Mouse (Mus musculus): ENCODE measurements around the gene Txn1. TPM values are rescaled to one million over a fixed set of nuclear protein-coding genes. Genes with fewer than 3 reads are reported as not detected.
A peak's percentile ranks its signal among the peaks of the same experiment; 100 is the strongest.

Gene Txn1
- polyA plus RNA-seq, 1 experiment from 2014 or later = 575 TPM

DNA sequence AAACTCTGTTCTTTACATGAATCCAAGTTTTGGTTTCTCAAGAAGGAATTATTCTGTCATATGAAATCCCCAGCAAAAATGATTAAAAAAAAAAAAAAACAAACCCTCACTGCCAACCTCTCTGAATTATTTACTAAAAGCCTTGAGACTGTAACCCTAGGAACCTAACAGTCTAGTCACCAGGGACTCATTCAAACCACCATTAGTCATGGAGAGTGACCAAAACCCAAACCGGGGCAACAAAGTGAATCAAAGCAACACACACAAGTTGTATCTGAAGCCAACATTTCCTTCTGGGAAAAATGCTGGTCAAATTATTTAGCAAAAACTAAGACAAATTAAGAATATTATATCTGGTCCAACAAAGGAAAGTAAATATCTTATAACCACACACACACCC, 3.3 kb downstream of the Txn1 start:
- H3K27ac ChIP-seq (ENCODE audit: low read depth) = no peak overlapping the region
- no peak for DNase-seq (ENCODE audit: low spot score)
- H3K4me1 ChIP-seq (replicated peaks; ENCODE audit: control insufficient read depth, insufficient read depth, low read length) = peaks cover 20% of the 10 kb centered on the region
- no peaks in the 10 kb centered on the region for H3K27me3 ChIP-seq (replicated peaks; ENCODE audit: control insufficient read depth, insufficient read depth, low read length)
- H3K4me2 ChIP-seq (ENCODE audit: low read length) = no peak overlapping the region
- no peaks in the 10 kb centered on the region for H3K9me3 ChIP-seq (ENCODE audit: control insufficient read depth, low read length)
- no peak overlapping the region for H3K9ac ChIP-seq (ENCODE audit: low read length)
- peaks cover 45% of the 10 kb centered on the region for H3K36me3 ChIP-seq (ENCODE audit: control insufficient read depth, insufficient read depth, low read length)
- 95% methylated on average over 1 of the region's 1 CpGs for WGBS
- no peak overlapping the region for H3K4me3 ChIP-seq (ENCODE audit: low read depth, low read length)
- no peak for ATAC-seq (replicated peaks; ENCODE audit: low FRiP score, low TSS enrichment, low read depth)

DNA sequence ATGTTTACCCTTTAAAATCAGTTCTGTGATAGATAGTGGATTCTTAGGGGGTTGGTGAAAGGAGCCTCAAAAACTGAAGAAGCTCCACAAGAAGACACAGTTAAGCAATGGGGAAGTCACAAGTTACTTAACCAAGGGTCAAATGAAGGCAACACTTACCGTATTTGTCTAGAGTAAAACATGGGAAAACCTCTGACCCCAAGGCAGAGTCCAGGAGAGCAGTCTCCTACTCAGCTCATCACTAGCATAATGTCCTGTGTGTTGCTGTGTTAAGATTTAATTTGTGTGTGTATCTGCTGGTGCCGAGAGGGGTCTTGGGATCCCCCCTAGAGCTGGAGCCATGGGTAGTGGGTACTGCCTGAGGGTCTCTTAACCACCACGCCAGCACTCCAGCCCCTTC, 3.8 kb downstream of the Txn1 start:
- Histone ChIP-seq H3K36me3 (ENCODE audit: control insufficient read depth, insufficient read depth, low read length) (peaks cover 49% of the 10 kb centered on the region), H3K4me2 (ENCODE audit: low read length) (no peak overlapping the region), H3K4me3 (ENCODE audit: low read depth, low read length) (no peak overlapping the region), H3K27ac (ENCODE audit: low read depth) (no peak overlapping the region), H3K4me1 (replicated peaks; ENCODE audit: control insufficient read depth, insufficient read depth, low read length) (peaks cover 16% of the 10 kb centered on the region), H3K9me3 (ENCODE audit: control insufficient read depth, low read length) (no peaks in the 10 kb centered on the region), H3K9ac (ENCODE audit: low read length) (no peak overlapping the region), H3K27me3 (replicated peaks; ENCODE audit: control insufficient read depth, insufficient read depth, low read length) (no peaks in the 10 kb centered on the region)
- DNase-seq (ENCODE audit: low spot score) (peak; percentile 21), ATAC-seq (replicated peaks; ENCODE audit: low FRiP score, low TSS enrichment, low read depth) (no peak)
- 90% methylated on average over 3 of the region's 3 CpGs for WGBS

GRCm38 (mm10) chr4:57949866-57950265, 6.3 kb downstream of the Txn1 start:
- Histone ChIP-seq H3K36me3 (ENCODE audit: control insufficient read depth, insufficient read depth, low read length) (peaks cover 73% of the 10 kb centered on the region), H3K27ac (ENCODE audit: low read depth) (no peak overlapping the region)

DNA sequence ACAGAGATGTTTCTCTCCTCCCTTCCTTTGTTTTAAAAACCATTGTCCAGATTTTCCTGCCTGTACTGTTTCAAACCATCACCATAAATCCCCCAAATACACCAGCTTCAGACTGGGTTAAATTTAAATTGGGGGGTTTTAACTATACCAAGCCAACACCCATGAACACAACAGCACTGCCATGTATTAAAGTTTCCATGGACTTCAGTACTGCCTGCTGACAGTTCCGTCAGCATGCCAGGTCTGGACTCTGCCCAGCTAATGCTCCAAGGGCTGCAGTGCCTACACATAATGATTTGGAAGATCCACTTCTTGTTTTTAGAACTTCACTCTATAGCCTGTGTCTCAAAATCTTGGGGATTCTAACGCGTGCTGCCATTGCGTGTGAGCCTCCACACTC, 8.7 kb downstream of the Txn1 start:
- no peak overlapping the region for H3K4me2 ChIP-seq (ENCODE audit: low read length)
- ATAC-seq (replicated peaks; ENCODE audit: low FRiP score, low TSS enrichment, low read depth) (no peak), DNase-seq (ENCODE audit: low spot score) (no peak)
- H3K27ac ChIP-seq (ENCODE audit: low read depth) = peak overlapping the region; percentile 6; the same call in 1 of the 2 replicates
- no peaks in the 10 kb centered on the region for H3K27me3 ChIP-seq (replicated peaks; ENCODE audit: control insufficient read depth, insufficient read depth, low read length)
- no peak overlapping the region for H3K4me3 ChIP-seq (ENCODE audit: low read depth, low read length)
- H3K9me3 ChIP-seq (ENCODE audit: control insufficient read depth, low read length) = no peaks in the 10 kb centered on the region
- peaks cover 5% of the 10 kb centered on the region; the same call in 1 of the 2 replicates for H3K4me1 ChIP-seq (replicated peaks; ENCODE audit: control insufficient read depth, insufficient read depth, low read length)
- WGBS = 94% methylated on average over 4 of the region's 4 CpGs
- H3K36me3 ChIP-seq (ENCODE audit: control insufficient read depth, insufficient read depth, low read length) = peaks cover 94% of the 10 kb centered on the region
- H3K9ac ChIP-seq (ENCODE audit: low read length) = no peak overlapping the region

More at GRCm38 (mm10) chr4:57949866-57950265, 6.3 kb downstream of the Txn1 start:
- DNase-seq (ENCODE audit: low spot score) = no peak
- Histone ChIP-seq H3K9ac (ENCODE audit: low read length) (no peak overlapping the region), H3K4me1 (replicated peaks; ENCODE audit: control insufficient read depth, insufficient read depth, low read length) (peaks cover 12% of the 10 kb centered on the region), H3K9me3 (ENCODE audit: control insufficient read depth, low read length) (no peaks in the 10 kb centered on the region), H3K4me3 (ENCODE audit: low read depth, low read length) (no peak overlapping the region), H3K4me2 (ENCODE audit: low read length) (no peak overlapping the region), H3K27me3 (replicated peaks; ENCODE audit: control insufficient read depth, insufficient read depth, low read length) (no peaks in the 10 kb centered on the region)
- 97% methylated on average over 6 of the region's 6 CpGs for WGBS
- ATAC-seq (replicated peaks; ENCODE audit: low FRiP score, low TSS enrichment, low read depth) = no peak

DNA sequence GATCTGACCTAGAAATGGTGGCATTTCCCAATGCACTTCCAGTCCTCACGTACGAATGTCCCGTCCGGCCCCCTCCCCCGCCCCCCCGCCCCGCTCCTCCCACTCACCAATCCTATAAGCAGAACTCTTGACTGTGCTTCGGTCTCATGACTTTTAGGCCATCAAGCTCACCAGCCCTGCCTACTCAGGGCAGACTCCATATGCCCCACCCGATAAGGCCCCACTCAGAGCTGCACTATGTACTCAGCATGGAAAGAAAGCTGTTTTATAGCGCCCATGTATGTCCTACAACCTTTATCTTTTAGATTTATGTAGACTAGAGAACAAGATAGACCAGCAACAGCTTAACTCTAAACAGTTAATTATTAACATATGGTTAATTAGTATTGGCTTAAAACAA, 9.2 kb downstream of the Txn1 start:
- Histone ChIP-seq H3K36me3 (ENCODE audit: control insufficient read depth, insufficient read depth, low read length) (peaks cover 90% of the 10 kb centered on the region), H3K9ac (ENCODE audit: low read length) (no peak overlapping the region)

GRCm38 (mm10) chr4:57942892-57943291, 13.3 kb downstream of the Txn1 start:
- Histone ChIP-seq H3K4me2 (ENCODE audit: low read length) (no peak overlapping the region), H3K27ac (ENCODE audit: low read depth) (no peak overlapping the region), H3K9me3 (ENCODE audit: control insufficient read depth, low read length) (no peaks in the 10 kb centered on the region), H3K4me1 (replicated peaks; ENCODE audit: control insufficient read depth, insufficient read depth, low read length) (peaks cover 5% of the 10 kb centered on the region; the same call in 1 of the 2 replicates), H3K36me3 (ENCODE audit: control insufficient read depth, insufficient read depth, low read length) (peaks cover 49% of the 10 kb centered on the region), H3K9ac (ENCODE audit: low read length) (no peak overlapping the region), H3K27me3 (replicated peaks; ENCODE audit: control insufficient read depth, insufficient read depth, low read length) (no peaks in the 10 kb centered on the region), H3K4me3 (ENCODE audit: low read depth, low read length) (no peak overlapping the region)
- peak; percentile 41 for DNase-seq (ENCODE audit: low spot score)
- no peak for ATAC-seq (replicated peaks; ENCODE audit: low FRiP score, low TSS enrichment, low read depth)
- 89% methylated on average over 2 of the region's 2 CpGs for WGBS

More for the DNA sequence above, 9.2 kb downstream of the Txn1 start:
- 56% methylated on average over 10 of the region's 10 CpGs for WGBS
- ATAC-seq (replicated peaks; ENCODE audit: low FRiP score, low TSS enrichment, low read depth) (peak; percentile 85), DNase-seq (ENCODE audit: low spot score) (no peak)
- Histone ChIP-seq H3K27me3 (replicated peaks; ENCODE audit: control insufficient read depth, insufficient read depth, low read length) (no peaks in the 10 kb centered on the region), H3K27ac (ENCODE audit: low read depth) (peak overlapping the region; percentile 61; the same call in 1 of the 2 replicates), H3K4me2 (ENCODE audit: low read length) (no peak overlapping the region), H3K4me3 (ENCODE audit: low read depth, low read length) (no peak overlapping the region), H3K9me3 (ENCODE audit: control insufficient read depth, low read length) (no peaks in the 10 kb centered on the region), H3K4me1 (replicated peaks; ENCODE audit: control insufficient read depth, insufficient read depth, low read length) (peaks cover 5% of the 10 kb centered on the region; the same call in 1 of the 2 replicates)

- 81% methylated on average over 4 of the region's 4 CpGs for WGBS
- no peaks in the 10 kb centered on the region for H3K9me3 ChIP-seq (ENCODE audit: control insufficient read depth, low read length)
- peak; percentile 18 for DNase-seq (ENCODE audit: low spot score)
- no peak overlapping the region for H3K9ac ChIP-seq (ENCODE audit: low read length)
- H3K4me2 ChIP-seq (ENCODE audit: low read length) = no peak overlapping the region
- H3K4me1 ChIP-seq (replicated peaks; ENCODE audit: control insufficient read depth, insufficient read depth, low read length) = no peaks in the 10 kb centered on the region
- no peak overlapping the region for H3K27ac ChIP-seq (ENCODE audit: low read depth)
- no peaks in the 10 kb centered on the region for H3K27me3 ChIP-seq (replicated peaks; ENCODE audit: control insufficient read depth, insufficient read depth, low read length)
- ATAC-seq (replicated peaks; ENCODE audit: low FRiP score, low TSS enrichment, low read depth) = no peak
- H3K36me3 ChIP-seq (ENCODE audit: control insufficient read depth, insufficient read depth, low read length) = peaks cover 29% of the 10 kb centered on the region
- H3K4me3 ChIP-seq (ENCODE audit: low read depth, low read length) = no peak overlapping the region
Observed at GRCm38 (mm10) chr4:57940631-57941030, 15.6 kb downstream of the Txn1 start.

DNA sequence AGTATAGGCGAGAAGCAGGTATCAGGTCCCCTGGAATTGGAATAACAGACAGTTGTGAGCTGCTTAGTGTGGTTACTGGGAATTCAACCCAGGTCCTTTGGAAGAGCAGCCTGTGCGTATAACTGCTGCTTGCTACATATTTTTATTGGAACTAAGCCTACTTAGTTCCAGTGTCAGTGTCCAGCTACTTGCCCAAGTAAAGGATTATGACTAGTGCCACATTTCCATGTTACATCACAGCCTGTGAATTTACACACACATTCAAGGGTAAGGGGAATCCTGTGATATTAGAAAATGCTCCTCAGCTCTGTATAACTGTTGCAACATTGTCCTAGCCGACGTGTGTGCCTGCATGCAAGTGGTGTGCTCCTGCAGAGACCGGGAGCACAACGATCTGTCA, 18.9 kb downstream of the Txn1 start:
- Histone ChIP-seq H3K4me1 (replicated peaks; ENCODE audit: control insufficient read depth, insufficient read depth, low read length) (no peaks in the 10 kb centered on the region), H3K36me3 (ENCODE audit: control insufficient read depth, insufficient read depth, low read length) (no peaks in the 10 kb centered on the region), H3K27me3 (replicated peaks; ENCODE audit: control insufficient read depth, insufficient read depth, low read length) (no peaks in the 10 kb centered on the region), H3K4me2 (ENCODE audit: low read length) (no peak overlapping the region), H3K4me3 (ENCODE audit: low read depth, low read length) (no peak overlapping the region), H3K9me3 (ENCODE audit: control insufficient read depth, low read length) (no peaks in the 10 kb centered on the region; the same call in 1 of the 2 replicates), H3K27ac (ENCODE audit: low read depth) (no peak overlapping the region), H3K9ac (ENCODE audit: low read length) (no peak overlapping the region)
- DNase-seq (ENCODE audit: low spot score) (no peak), ATAC-seq (replicated peaks; ENCODE audit: low FRiP score, low TSS enrichment, low read depth) (no peak)
- 76% methylated on average over 6 of the region's 6 CpGs for WGBS

GRCm38 (mm10) chr4:57934181-57934580, 22.0 kb downstream of the Txn1 start:
- H3K9me3 ChIP-seq (ENCODE audit: control insufficient read depth, low read length) = no peaks in the 10 kb centered on the region; the same call in 1 of the 2 replicates
- no peak overlapping the region for H3K4me3 ChIP-seq (ENCODE audit: low read depth, low read length)
- WGBS = 76% methylated on average over 5 of the region's 5 CpGs
- no peaks in the 10 kb centered on the region for H3K4me1 ChIP-seq (replicated peaks; ENCODE audit: control insufficient read depth, insufficient read depth, low read length)
- H3K27me3 ChIP-seq (replicated peaks; ENCODE audit: control insufficient read depth, insufficient read depth, low read length) = no peaks in the 10 kb centered on the region
- DNase-seq (ENCODE audit: low spot score) (no peak), ATAC-seq (replicated peaks; ENCODE audit: low FRiP score, low TSS enrichment, low read depth) (no peak)
- H3K36me3 ChIP-seq (ENCODE audit: control insufficient read depth, insufficient read depth, low read length) = no peaks in the 10 kb centered on the region
- no peak overlapping the region for H3K4me2 ChIP-seq (ENCODE audit: low read length)
- no peak overlapping the region for H3K27ac ChIP-seq (ENCODE audit: low read depth)
- no peak overlapping the region for H3K9ac ChIP-seq (ENCODE audit: low read length)

All from intestine, embryonic 14.5 days (tissue).